Mouse (Mus musculus) left cerebral cortex, adult 2 months (tissue): ENCODE measurements around the gene Sdccag8. TPM values are rescaled to one million over a fixed set of nuclear protein-coding genes. Genes with fewer than 3 reads are reported as not detected.

ENCODE experiments used
- DNase-seq, 2 experiments: peaks; one replicate each; pipeline ENCODE4 v3.0.0; 2021 to 2022; ENCODE audit warnings: low spot score in 2 of 2, mixed read lengths in 1 of 2; ENCODE audit errors: extremely low spot score in 1 of 2
- H3K27ac ChIP-seq: fragments of 200-600 bp; 2 replicates; pipeline ENCODE4 v1.8.1; 2022
- H3K4me3 ChIP-seq: fragments of 200-600 bp; 2 replicates; pipeline ENCODE4 v1.8.1; 2022
- CTCF ChIP-seq: fragments of 200-600 bp; IDR thresholded peaks from 2 replicates; pipeline ENCODE4 v1.8.1; 2022; ENCODE audit warnings: antibody characterized with exemption, mild to moderate bottlenecking, moderate library complexity
- intact Hi-C: fragments of 180-260 bp; cut with DNase I; formaldehyde crosslinking; loops from one replicate; pipeline ENCODE4 v1.15.1; 2025
- total RNA-seq, 2 experiments: library from RNA; stranded (reverse); gene quantifications; 2 replicates each; pipeline ENCODE4 v1.2.3; 2021

The Sdccag8 gene
- total RNA-seq, 2 experiments from 2014 or later = 17.6 TPM

DNA sequence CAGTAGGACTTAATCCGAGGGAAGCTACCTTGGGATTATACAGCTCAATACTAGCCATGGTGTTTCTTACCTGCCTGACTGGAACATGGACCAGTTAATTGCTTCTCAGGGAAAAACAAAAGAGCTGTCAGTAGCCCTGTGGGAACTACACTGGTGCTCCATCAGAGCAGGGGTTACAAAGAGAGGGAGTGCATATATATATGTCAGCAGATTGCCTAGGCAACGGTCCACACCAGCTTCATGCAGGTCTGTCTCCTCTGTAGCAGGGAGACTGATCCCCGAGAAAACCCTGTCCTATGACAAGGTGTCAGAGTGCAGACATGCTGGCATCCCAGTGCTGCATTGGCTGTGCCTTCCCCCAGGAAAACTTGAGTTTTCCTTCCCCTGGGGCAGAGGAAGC is 195.6 kb downstream of the Sdccag8 start:
- intact Hi-C loops = no loop called here
- no peak overlapping the region for H3K27ac ChIP-seq
- TF ChIP-seq CTCF = no peak
- no peak overlapping the region for H3K4me3 ChIP-seq
- DNase-seq = no peak

GRCm38 (mm10) chr1:177010607-177011302 is 196.3 kb downstream of the Sdccag8 start:
- no peak for DNase-seq
- intact Hi-C loops = no loop called here
- Histone ChIP-seq H3K4me3 (no peak overlapping the region), H3K27ac (no peak overlapping the region)
- TF ChIP-seq CTCF = no peak

- DNase-seq = no peak
- Histone ChIP-seq H3K4me3 (no peak overlapping the region), H3K27ac (no peak overlapping the region)
- intact Hi-C loops = no loop called here
- no peak for TF ChIP-seq CTCF
Measured at GRCm38 (mm10) chr1:177011688-177012087, 197.2 kb downstream of the Sdccag8 start.

DNA sequence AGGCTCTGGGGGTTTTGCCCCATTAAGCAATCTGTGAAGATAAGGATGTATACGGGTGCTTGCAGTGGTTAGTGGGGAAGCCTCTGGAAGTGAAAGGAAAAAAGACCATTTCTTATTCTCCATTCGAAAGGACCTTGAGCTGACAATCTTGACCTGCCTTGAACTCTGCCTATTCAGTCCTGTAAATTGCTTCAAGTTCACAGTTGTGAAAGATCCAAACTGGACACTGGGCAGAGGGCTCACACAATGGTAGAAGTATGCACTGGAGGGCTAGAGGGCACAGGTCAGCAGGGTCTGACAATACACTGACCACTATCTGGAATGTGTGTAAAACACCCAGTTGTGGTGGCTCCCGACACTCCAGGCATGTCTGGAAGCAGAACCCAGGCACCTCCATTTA is 198.3 kb downstream of the Sdccag8 start:
- H3K4me3 ChIP-seq = no peak overlapping the region
- TF ChIP-seq CTCF = no peak
- H3K27ac ChIP-seq = no peak overlapping the region
- DNase-seq = no peak
- intact Hi-C loops = no loop called here

DNA sequence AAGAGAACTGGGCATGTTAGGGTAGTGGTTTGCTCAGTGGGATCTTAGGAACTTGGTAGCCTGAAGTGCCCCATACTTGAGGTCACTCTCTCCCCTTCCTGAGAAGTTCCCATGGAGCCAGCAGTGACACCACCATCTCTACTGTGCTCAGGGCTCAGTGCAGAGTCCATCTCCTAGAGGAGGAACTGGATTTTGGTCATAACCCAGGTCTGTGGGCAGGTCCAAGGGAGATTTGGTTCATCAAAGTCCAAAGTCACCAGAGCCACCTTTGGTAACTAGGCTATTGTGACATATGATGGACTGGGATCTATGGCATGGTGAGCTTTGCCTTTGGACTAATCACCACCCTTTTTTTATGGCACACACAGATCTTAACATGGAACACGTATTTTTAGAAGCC is 198.9 kb downstream of the Sdccag8 start:
- DNase-seq = no peak
- intact Hi-C loops = no loop called here
- TF ChIP-seq CTCF = no peak
- Histone ChIP-seq H3K27ac (no peak overlapping the region), H3K4me3 (no peak overlapping the region)

GRCm38 (mm10) chr1:177013776-177014175 is 199.3 kb downstream of the Sdccag8 start:
- Histone ChIP-seq H3K4me3 (no peak overlapping the region), H3K27ac (peak overlapping the region; percentile 42; the same call in 1 of the 2 replicates)
- intact Hi-C loops = no loop called here
- no peak for TF ChIP-seq CTCF
- no peak for DNase-seq

DNA sequence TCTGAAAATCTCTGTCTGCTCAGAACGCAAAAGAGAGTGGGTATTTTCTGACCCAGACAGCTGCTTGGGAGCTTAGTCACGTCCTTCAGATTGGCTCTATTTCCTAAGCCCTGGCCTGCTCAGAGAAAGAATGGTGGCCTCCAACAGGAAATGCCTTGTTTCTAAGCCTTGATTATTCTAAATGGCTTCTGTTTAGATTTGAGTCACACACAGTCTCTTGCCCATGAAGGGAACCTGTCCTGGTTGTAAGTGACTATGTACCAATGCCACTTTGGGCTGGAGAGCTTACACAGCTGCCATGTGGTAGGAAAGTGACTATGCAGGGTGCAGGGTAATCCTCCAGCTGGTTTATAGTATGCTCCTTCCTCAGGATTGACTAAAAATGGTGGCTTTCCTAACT is 199.9 kb downstream of the Sdccag8 start:
- no peak for DNase-seq
- intact Hi-C loops = no loop called here
- Histone ChIP-seq H3K4me3 (no peak overlapping the region), H3K27ac (peak overlapping the region; percentile 42)
- TF ChIP-seq CTCF = no peak; the same call in 1 of the 2 replicates

DNA sequence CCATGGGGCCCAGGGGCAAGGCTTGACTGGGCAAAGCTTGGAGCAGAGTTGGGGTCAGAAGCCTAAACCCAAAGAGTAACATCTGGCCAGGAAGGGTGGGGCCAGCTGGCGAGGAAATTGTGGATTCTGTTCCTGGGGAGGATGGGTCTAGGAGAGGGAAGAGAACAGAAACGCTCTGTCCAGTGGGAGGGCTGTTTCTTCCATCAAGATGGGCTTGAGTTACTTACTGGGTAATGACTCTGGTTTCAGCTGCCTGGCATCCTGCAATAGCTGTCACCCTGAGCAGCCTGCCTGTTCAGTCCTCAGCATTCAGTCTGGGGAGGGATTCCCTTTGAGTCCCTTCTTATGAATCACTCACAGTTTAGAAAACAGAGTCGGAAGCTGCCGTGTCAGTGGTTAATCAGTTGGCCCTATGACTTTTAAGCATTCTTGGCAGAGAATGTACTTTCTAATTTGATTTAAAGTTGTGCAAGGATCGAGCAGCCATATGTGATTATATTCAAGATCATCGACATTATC is 200.5 kb downstream of the Sdccag8 start:
- Histone ChIP-seq H3K27ac (peak overlapping the region; percentile 42), H3K4me3 (no peak overlapping the region)
- no peak for DNase-seq
- no peak for TF ChIP-seq CTCF
- intact Hi-C loops = no loop called here

DNA sequence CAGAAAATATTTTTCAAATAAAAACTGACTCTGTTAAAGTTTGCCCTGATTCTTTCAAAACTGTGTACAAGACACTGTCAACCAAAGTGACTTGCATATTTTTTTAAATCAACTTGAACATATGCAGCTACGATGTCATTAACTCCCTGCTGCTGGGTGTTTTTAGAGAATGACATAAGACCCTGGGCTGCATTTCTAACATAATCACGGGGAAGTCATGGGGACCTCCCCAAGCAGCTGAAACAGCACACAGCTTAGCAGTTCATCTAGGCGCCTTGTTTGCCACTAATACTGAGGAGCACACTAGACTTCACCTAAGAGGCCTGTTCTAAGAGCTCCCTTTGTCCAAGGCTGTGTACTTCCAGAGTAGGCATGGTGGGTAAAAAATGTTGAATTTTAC is 201.5 kb downstream of the Sdccag8 start:
- Histone ChIP-seq H3K27ac (no peak overlapping the region; the same call in 1 of the 2 replicates), H3K4me3 (no peak overlapping the region)
- TF ChIP-seq CTCF = no peak
- DNase-seq = no peak
- intact Hi-C loops = no loop called here

DNA sequence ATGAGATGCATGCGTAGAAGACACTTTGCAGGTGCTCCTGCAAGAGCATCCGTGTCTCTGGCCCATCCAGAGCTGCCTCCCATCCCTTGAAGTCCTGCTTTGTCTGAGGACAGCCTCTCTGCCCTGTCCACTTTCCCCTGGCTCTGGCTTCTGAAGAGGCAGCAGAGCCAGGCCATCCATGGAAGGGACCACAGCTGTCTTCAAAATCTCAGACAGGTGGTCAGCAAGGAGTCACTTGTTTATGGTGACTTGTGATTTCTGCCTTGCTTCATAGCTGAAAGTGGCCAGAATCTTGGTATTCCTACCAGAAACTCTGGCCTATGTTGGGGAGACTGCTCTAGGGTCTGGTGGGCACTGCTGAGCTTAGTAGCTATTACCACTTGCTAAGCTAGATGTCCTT is 202.3 kb downstream of the Sdccag8 start:
- H3K27ac ChIP-seq = no peak overlapping the region
- DNase-seq = no peak
- intact Hi-C loops = no loop called here
- TF ChIP-seq CTCF = no peak
- H3K4me3 ChIP-seq = no peak overlapping the region

DNA sequence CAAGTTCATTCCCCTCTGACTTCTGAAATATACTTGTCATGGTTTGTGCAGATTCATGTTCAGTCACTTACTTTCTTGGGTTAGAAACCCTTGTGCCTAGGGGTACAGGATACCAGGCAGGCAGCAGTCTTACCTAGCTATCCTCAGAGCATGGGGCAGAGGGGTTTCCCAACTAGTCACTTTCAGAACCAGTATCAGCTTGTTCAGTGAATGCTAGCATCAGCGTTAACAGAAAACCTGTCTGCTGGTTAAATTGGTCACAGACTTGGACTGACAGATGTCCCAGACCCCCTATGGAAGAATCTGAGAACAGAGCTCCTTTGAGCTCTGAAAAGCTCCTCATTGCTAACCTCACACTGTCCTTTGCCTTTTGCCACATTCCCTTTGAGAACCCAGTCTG is 204.3 kb downstream of the Sdccag8 start:
- Histone ChIP-seq H3K4me3 (no peak overlapping the region), H3K27ac (no peak overlapping the region)
- TF ChIP-seq CTCF = no peak
- intact Hi-C loops = no loop called here
- no peak for DNase-seq

DNA sequence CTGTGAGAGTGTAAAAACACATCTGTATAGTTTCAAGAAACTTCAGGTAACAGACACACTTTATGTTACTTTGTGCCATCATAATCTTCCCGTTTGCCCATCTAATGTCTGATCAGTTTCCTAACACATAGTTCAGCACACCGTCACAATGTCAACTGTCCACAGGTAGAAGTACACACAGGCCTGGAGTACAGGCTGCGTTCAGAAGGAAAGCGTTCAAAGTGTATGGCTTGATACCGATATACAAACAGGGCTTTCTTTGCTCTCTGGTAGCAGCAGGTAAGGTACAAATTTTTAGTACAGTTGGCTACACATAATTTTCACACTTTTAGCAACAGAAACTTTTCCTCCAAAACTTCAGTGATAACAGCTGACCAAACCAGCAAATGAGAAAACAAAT is 205.2 kb downstream of the Sdccag8 start:
- no peak for TF ChIP-seq CTCF
- DNase-seq = no peak
- no peak overlapping the region for H3K4me3 ChIP-seq
- no peak overlapping the region for H3K27ac ChIP-seq
- intact Hi-C loops = no loop called here

GRCm38 (mm10) chr1:177022751-177023150 is 208.3 kb downstream of the Sdccag8 start:
- H3K27ac ChIP-seq = peak overlapping the region; percentile 15; the same call in 1 of the 2 replicates
- intact Hi-C loops = no loop called here
- DNase-seq = no peak
- H3K4me3 ChIP-seq = no peak overlapping the region
- TF ChIP-seq CTCF = peak; percentile 16
